Mouse (Mus musculus) gonadal fat pad, adult 2 months (tissue): ENCODE data around the gene Rbms1. TPM values are rescaled to one million over a fixed set of nuclear protein-coding genes. Genes with fewer than 3 reads are reported as not detected.

Experiments used
- DNase-seq: peaks from one replicate; pipeline ENCODE4 v3.0.0-alpha.2; 2012; ENCODE audit warnings: low read depth
- polyA plus RNA-seq: library from polyadenylated mRNA; depleted of rRNA; stranded (reverse); fragments of >200 nt; gene quantifications from 2 replicates; pipeline ENCODE4 v1.2.3, GENCODE M21; 2012; rRNA removed

Rbms1 gene
- polyA plus RNA-seq, result 64.5 and 102 TPM in 2 replicates

- DNase-seq, result no peak
These were observed at the start of gene Rbms1 for GRCm38 (mm10) chr2:60962671-60963421. TSS of gene Rbms1 (minus strand) at chr2:60963192.

- no peak for DNase-seq
These were observed 49.3 kb upstream of the Rbms1 start for GRCm38 (mm10) chr2:61012249-61012828.

GRCm38 (mm10) chr2:60986286-60986685, 23.3 kb upstream of the Rbms1 start:
- DNase-seq, result no peak

GRCm38 (mm10) chr2:60978538-60979313, 15.7 kb upstream of the Rbms1 start:
- no peak for DNase-seq

- no peak for DNase-seq
These were observed 9.3 kb upstream of the Rbms1 start for GRCm38 (mm10) chr2:60972189-60972814.

GRCm38 (mm10) chr2:60963616-60964015, 624 bp upstream of the Rbms1 start:
- DNase-seq, result no peak

- no peak for DNase-seq
These were observed 856 bp downstream of the Rbms1 start for GRCm38 (mm10) chr2:60962001-60962670.

GRCm38 (mm10) chr2:60961281-60961680, 1.7 kb downstream of the Rbms1 start:
- DNase-seq, result no peak

- no peak for DNase-seq
These were observed 14.8 kb downstream of the Rbms1 start for GRCm38 (mm10) chr2:60948241-60948640.

GRCm38 (mm10) chr2:60947817-60948216, 15.2 kb downstream of the Rbms1 start:
- DNase-seq, result no peak

GRCm38 (mm10) chr2:60940454-60940961, 22.5 kb downstream of the Rbms1 start:
- no peak for DNase-seq

GRCm38 (mm10) chr2:60939957-60940356, 23.0 kb downstream of the Rbms1 start:
- no peak for DNase-seq

- no peak for DNase-seq
These were observed 26.1 kb downstream of the Rbms1 start for GRCm38 (mm10) chr2:60936910-60937309.

- no peak for DNase-seq
These were observed 34.0 kb downstream of the Rbms1 start for GRCm38 (mm10) chr2:60928948-60929347.

GRCm38 (mm10) chr2:60927906-60928775, 34.9 kb downstream of the Rbms1 start:
- DNase-seq, result no peak

GRCm38 (mm10) chr2:60925063-60925462, 37.9 kb downstream of the Rbms1 start:
- DNase-seq, result no peak

- DNase-seq, result no peak
These were observed 39.0 kb downstream of the Rbms1 start for GRCm38 (mm10) chr2:60923756-60924544.

GRCm38 (mm10) chr2:60923111-60923510, 39.9 kb downstream of the Rbms1 start:
- DNase-seq, result no peak

- DNase-seq, result no peak
These were observed 40.6 kb downstream of the Rbms1 start for GRCm38 (mm10) chr2:60922351-60922750.

- no peak for DNase-seq
These were observed 42.9 kb downstream of the Rbms1 start for GRCm38 (mm10) chr2:60920076-60920475.
